Mouse (Mus musculus): ENCODE data around the gene Akap2.

The Akap2 gene

GRCm38 (mm10) chr4:57797548-57798285 is 80.3 kb downstream of the Akap2 start:
- no peak for DNase-seq (ENCODE audit: low read depth)

DNA sequence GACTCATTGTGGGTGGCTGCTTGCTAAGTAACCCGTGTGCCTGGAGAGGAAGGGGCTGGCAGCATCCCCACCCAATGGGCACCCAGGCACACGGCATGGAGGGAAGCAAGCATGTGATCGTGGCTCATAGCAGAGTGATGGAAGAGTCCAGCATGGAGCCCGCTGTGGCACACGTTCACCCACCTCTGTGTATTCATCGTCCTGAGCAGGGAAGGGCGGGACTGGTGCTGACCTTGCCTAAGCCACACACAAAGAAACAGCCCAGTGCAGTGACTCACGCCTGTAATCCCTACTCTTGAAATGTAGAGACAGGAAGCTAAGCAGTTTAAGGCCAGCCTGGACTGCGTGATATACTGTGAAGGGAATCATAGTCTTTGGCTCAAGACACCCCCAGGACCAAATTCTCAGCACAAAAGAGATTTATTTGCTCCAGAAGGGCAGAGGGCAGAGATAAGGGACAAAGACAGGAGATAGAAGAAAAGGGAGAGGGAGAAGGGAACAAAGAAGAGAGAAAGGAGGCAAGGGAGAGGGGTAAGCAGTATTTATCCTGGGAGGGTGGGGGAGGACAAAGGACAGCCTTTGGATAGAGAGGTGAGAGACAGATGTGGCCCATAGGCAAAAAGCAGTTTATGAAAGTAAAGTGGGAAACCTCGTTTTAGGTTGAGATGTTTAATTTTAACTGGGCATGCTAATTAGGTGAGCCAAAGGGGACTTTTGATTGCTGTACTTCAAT is 81.0 kb downstream of the Akap2 start:
- peak; percentile 87 for DNase-seq (ENCODE audit: low read depth)

GRCm38 (mm10) chr4:57799297-57799696 is 81.8 kb downstream of the Akap2 start:
- DNase-seq (ENCODE audit: low read depth): no peak

GRCm38 (mm10) chr4:57801239-57801638 is 83.8 kb downstream of the Akap2 start:
- no peak for DNase-seq (ENCODE audit: low read depth)

DNA sequence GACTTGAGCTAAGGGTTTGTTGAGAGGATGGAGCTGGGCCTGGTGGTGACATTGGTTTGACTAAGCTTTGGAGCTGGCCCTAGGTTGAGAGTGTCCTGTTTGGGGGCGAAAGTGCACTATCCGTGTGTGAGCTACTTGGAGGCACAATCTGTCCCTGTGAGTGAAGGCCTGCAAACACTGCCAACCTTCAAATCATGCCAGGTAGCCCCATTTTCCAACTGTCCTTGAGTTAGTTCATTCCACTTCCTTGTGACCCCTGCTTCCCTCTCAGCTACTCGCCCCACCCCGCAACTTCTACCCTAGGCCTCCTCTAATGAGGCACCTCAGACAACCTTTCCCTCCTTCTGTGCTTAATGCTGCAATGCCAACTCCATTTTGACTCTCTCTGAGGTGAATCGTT is 84.5 kb downstream of the Akap2 start:
- DNase-seq (ENCODE audit: low read depth): no peak

- DNase-seq (ENCODE audit: low read depth): no peak
Measured at GRCm38 (mm10) chr4:57802411-57802810, 85.0 kb downstream of the Akap2 start.

GRCm38 (mm10) chr4:57804902-57805301 is 87.4 kb downstream of the Akap2 start:
- peak; percentile 83 for DNase-seq (ENCODE audit: low read depth)

DNA sequence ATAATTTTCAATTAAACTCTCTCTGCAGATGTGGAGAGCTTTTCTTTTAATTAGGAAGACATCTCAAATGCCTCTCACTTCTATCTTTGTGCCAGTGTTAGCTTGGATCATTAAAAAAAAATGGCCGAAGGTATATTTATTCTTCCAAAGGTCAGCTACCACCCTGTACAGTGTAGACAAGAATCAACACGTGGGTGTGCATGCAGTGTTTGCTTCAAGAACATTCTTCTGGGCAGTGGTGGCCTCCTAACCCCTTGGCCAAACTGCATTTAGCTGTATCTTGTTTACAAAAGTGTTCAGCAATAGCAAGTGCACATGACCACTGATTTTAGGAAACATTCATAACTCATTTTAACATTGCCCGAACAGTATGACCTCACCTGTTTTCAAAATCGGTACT is 92.0 kb downstream of the Akap2 start:
- no peak for DNase-seq (ENCODE audit: low read depth)

GRCm38 (mm10) chr4:57812075-57812474 is 94.6 kb downstream of the Akap2 start:
- no peak for DNase-seq (ENCODE audit: low read depth)

- DNase-seq (ENCODE audit: low read depth): no peak
Measured at GRCm38 (mm10) chr4:57812916-57813575, 95.6 kb downstream of the Akap2 start.

DNA sequence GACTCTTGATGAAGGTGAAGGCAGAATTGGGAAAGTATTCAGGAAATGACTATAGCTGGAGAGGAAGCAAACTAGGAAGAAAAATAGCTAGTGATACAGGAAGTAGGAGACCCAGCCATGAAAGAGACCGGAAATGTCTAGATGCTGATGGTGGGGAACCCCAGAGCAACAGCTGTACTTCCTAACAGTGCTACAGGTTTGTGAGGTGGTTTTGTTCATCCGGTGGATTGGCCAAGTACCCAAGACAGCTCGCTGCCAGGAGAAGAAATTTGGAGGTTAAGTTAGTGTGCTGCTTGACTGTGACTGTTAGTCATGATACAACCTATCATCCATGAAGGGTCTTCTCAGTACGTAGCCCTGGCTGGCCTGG is 96.1 kb downstream of the Akap2 start:
- no peak for DNase-seq (ENCODE audit: low read depth)

DNA sequence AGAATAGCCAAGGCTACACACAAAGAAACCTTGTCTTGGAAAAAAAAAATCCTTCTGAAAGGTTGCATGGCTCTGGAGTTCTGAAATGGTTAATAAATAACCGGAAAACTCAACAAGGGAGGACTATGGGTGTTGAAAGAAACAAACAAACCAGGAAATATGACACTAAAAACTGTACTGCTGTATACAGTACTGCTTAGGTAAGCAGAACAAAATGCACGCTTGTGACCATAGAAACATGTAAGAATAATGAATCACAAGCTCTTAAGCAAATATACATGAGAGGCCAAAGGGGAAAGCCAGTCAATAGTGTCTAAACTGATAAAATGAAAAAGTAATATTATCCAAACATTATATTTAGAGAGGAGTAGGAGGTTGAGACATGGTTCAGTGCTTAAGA is 97.9 kb downstream of the Akap2 start:
- peak; percentile 59 for DNase-seq (ENCODE audit: low read depth)

- DNase-seq (ENCODE audit: low read depth): no peak
Measured at GRCm38 (mm10) chr4:57816146-57816545, 98.7 kb downstream of the Akap2 start.

- no peak for DNase-seq (ENCODE audit: low read depth)
Measured at GRCm38 (mm10) chr4:57820839-57821374, 103.5 kb downstream of the Akap2 start.

DNA sequence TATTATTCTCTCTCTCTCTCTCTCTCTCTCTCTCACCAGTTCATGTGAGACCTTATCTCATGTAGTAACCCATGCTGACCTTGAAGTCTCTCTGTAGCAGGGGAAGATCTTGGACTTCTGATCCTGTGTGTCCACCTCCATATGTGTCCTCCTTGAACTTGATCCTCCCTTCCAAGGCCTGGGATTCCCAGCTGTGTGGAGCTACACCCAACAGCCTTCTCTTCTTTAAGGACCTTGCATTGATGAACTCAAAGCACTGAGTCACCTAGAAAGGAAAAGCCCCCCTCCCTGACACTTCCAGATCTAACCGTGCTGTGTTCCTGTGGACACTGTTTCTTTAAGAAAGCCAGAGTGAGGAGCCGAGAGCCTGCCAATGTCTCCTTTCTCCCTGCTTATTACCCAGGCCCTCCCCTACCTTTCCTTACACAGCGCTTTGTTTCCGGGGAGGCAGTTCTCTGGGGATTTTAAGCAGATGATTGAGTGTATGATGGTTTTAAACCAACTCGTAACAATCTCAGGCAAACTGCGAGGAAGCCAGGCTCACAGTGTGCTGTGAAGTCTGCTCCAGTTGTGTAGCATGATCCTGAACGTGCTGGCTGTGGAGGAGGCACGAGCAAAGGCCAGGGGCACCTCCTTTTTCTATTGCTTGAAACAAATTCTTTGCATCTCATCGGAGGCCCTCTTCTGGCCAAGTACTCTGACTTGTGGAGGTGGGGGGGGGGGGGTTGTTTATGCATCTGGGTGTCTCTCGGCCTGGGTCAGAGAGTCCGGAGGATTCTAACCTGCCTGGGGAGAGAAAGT is 104.3 kb downstream of the Akap2 start:
- no peak for DNase-seq (ENCODE audit: low read depth)

DNA sequence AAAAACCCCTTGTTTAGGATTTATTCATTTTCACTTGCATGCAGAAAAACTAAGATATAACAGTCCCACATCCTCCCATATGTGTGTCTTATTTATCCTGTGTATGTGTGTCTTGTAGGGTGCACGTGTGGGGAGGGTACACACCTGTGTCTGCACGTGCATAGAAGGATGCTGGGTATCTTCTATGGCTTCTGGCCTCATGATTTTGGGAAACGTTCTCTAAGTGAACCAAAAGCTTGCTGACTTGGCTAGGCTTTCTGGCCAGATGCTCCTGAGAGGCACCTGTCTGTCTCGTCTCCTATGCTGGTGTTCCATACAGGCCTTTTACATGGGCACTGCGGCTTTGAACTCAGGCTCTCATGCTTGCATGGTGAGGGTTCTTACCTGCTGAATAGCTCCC is 105.2 kb downstream of the Akap2 start:
- DNase-seq (ENCODE audit: low read depth): no peak

- no peak for DNase-seq (ENCODE audit: low read depth)
Measured at GRCm38 (mm10) chr4:57824626-57825240, 107.3 kb downstream of the Akap2 start.

- DNase-seq (ENCODE audit: low read depth): no peak
Measured at GRCm38 (mm10) chr4:57826272-57826671, 108.8 kb downstream of the Akap2 start.

- no peak for DNase-seq (ENCODE audit: low read depth)
Measured at GRCm38 (mm10) chr4:57829131-57829530, 111.7 kb downstream of the Akap2 start.

DNA sequence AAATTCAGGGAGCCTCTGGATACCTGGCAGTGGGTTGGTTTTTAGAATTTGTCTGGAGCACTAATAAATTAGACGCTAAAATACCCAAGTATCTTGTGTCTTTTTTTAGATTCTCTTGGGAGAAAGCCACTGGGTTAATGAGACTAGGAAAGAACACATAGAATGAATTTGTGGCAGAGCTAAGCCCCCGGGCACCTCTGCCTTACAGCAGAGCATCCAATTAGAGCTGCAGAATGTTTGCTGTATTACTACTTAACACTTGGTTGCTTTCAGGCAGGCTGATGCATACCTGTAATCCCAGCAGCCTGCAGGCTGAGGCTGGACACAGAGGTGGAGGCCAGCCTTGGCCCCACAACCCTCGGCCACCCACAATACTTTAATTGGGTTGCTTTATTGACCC is 112.3 kb downstream of the Akap2 start:
- no peak for DNase-seq (ENCODE audit: low read depth)

GRCm38 (mm10) chr4:57832318-57832717 is 114.9 kb downstream of the Akap2 start:
- no peak for DNase-seq (ENCODE audit: low read depth)

DNA sequence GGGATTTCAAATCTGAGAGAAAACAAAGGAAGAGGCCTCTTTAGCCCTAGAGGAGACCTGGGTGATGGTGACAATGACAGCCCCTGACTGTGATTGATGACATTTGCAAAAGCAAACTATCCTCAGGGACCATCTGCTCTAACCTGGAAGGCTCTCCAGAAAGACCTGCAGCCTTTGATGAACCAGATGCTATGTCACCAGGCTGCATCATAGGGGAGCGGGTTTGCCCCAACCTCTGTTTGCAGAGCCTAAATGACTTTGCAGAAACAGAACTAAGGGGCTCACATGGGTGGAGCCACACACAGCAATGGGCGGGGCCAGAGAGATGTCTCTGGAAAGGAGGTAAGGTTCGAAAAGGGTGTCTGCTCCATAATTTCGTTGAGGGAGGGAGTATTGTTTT is 115.6 kb downstream of the Akap2 start:
- no peak for DNase-seq (ENCODE audit: low read depth)

Data from NIH3T3 (cell line).